Mouse (Mus musculus): ENCODE measurements around the gene Abt1.

- TF ChIP-seq CTCF (IDR thresholded peaks at IDR 0.05; ENCODE audit: insufficient read depth, low read length) (no peak), POLR2A (IDR thresholded peaks at IDR 0.05; ENCODE audit: borderline replicate concordance, extremely low read depth, low read depth, low read length) (no peak)
Observed at GRCm38 (mm10) chr13:23449235-23450095, 25.8 kb upstream of the Abt1 start.

Measured in lung, adult 2 months (tissue).